Mouse (Mus musculus): ENCODE measurements around the gene Caprin2.
"Not testable (repeated sequence)": the region's sequence is repeated elsewhere in the genome, so short reads cannot be mapped to it uniquely, and the experiment has no call there.

The Caprin2 gene

DNA sequence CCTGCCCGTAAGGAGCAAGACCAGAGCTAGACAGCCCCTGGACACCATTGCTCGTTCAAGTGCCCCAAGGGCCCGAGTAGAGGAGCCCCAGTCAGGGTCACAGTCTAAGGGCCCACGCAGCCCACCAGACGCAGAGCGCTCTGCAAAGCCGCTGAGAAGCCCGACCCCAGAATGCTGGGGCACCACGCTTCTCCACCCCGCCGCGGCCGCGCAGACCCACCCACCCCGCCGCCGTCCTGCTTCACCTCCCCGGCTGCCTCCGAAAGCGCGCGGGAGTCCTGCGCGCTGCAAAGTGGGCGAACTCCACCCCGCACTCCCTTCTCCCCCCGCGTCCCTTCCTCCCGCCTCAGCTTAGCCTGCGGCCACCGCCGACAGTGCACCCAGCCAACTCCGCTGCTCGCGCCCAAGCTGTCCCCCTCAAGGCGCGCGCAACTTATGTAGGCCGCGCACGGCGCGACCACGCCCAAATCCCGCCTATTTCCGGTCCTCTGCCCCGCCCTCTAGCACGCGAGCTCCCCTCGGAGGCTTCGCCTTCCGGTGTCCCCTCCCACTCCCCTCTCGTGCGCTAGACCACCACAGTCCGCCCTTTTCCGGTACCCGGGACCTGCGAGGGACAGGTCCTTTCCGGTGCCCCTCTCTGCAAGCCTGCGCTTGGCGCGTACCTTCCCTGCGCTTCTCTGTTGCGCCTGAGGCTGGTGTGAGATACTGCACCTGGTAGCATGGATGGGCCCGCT is at the start of gene Caprin2:
Gene Caprin2, minus strand, starts transcription at position 465 of the 734 bp plus-strand sequence.
- DNase-seq: peak; percentile 91

DNA sequence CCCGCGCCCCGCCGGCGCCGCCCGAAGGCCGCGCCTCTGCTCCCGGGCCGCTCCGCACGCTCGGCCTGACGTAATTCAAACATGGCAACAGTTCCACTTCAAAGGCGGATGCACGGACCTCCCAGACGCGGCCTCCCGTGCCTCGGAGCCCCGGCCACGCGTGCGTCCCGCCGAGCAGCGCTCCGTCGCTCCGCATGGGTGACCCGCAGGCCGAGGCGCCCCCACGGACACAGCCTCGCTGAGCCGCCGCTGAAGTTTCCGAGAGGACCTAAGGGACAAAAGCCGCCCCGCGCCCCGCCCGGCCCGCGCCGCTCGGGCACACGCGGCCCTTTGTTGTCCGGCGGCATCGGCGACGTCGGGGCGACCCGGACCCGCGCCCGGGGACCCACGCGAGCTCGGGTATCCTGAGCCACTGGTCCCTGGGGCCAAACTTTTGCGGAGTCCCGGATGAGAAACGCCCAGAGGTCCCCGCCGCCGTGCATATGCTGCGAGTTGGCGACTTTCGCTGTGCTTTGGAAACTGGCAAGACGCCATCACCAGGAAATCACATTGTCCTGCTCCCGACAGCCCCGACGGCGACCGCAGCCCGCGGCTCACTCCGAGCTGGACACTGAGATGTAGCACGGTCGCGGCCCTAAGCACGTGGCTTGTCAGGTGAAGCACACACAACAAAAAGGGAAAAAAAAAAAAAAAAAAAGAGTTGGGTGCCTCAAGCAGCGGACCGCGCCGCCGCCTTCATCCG is 48.9 kb upstream of the Caprin2 start:
- peak; percentile 76 for DNase-seq

DNA sequence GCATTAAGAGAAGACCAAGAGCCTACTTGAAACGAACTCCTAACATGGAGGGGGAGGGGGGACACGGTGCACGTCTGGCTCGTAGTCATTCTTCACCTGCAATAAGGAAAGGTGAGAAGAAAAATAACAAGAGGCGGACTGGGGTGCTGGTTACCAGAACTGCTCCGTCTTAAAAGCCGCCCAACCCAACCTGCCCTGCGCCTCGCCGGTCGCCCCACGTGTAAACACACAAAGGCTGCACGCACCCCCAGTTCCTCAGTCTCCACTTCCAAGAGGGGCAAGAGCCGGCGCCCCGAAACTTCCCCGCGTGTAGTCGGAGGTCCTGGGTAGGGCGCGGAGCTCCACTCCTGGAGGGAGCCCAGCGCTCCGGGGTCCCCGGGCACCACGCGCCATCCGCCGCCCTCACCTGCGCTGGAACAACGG is 48.3 kb upstream of the Caprin2 start:
- DNase-seq: no peak

DNA sequence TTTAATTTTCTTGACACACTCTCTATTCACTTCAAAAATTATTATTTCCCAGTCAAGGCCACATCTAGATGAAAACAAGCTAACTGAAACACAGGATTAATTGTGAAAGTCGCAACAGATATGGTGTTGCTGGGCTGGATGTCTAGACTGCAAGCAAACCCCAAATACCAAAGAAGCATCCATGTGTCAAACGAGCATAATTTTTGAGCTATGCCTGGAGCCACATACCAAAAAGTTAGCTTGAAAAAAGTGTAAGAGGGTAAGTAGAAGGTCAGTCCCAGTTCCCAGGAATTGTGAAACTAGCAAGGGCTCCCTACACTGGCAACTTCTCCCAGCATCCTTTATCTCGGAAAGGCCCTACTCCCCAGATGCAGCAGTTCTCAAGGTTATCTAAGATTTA is 47.7 kb upstream of the Caprin2 start:
- no peak for DNase-seq

DNA sequence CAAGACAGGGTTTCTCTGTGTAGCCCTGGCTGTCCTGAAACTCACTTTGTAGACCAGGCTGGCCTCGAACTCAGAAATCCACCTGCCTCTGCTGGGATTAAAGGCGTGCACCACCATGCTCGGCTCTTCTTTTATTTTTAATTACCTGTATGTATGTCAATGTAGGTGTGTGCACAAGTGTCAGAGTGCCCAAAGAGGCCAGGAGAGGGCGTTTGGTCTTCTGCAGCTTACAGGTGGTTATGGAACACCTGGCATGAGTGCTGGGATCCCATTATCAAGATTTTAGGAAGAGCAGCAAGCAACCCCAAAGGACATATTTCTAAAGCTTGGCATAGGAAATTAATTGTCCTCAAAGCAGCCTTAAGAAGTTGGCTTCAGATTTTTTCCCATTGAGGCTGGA is 46.4 kb upstream of the Caprin2 start:
- no peak for DNase-seq

DNA sequence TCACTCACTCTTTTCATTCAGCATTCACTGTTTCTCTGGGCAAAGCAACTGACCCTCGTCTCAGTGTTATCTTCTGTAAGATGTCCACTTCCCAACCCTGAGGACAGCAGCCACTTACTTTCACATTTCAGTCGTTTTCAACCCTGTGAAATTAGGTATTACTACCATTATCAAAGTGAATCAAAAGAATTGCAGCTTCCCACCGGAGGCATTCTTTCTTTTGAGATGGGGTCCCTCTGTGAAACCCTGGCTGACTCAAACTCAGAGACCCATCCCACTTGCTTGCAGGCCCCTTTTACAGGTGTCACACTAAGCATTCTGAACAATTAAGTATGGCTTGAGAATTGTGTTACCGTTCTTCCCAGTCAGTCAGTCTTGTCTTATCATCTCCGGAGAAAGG is 45.8 kb upstream of the Caprin2 start:
- DNase-seq: no peak

DNA sequence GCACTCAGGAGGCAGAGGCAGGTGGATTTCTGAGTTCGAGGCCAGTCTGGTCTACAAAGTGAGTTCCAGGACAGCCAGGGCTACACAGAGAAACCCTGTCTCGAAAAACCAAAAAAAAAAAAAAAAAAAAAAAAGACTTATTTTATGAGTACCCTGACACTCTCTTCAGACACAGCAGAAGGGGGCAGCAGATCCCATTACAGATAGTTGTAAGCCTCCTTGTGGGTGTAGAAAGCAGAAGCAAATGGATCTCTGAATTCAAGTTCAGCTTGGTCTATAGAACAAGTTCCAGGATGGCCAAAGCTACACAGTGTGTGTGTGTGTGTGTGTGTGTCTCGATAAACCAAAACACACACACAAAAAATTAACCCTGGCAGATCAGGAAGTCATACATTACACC is 44.3 kb upstream of the Caprin2 start:
- DNase-seq: peak; percentile 40

DNA sequence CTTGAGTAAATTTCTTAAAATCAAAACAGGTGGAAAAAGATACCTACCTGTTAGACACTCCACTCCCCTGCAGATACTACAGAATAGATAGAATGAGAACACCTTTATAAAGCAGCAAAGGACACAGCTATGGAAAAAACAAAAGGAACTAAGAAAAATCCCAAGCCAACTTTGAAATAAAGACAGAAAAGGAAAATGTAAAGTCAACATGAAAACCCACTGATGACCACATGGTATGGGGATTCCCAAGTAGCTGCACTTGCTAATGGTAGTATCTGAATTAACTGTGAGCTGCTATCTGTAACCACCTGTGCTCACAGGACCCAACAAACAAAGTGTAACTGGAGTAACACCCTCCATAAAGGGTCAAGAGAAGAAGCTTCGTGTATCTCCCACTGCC is 41.7 kb upstream of the Caprin2 start:
- DNase-seq: no peak

DNA sequence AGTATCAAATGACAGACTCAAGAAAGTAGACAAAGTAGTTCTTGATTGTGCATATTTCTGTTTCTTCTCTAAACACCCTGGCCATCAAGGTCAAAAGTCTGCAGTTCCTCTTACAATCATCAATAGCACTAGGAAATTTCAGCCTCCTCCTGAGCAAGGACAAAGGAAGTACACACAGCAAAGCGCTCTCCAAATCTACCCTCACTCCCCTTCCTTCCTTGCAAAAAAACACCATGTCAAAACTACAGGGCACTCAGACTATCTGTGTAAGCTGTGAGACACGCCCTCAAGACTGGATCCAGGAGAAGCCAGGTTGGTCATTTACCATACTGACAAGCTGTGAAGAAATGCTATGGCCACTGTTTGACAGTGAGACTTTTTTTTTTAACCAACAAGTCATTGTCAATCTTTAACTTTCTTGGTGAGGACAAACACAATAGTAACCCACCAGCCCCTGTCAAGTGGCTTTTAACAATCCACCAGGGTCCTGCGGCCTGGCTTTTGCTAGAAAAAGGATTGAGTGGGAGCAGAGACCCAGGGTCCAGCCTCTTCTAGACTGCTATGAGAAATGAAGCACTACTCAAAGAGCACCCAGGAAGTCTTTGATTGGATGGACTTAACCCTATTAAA is 39.0 kb upstream of the Caprin2 start:
- no peak for DNase-seq

DNA sequence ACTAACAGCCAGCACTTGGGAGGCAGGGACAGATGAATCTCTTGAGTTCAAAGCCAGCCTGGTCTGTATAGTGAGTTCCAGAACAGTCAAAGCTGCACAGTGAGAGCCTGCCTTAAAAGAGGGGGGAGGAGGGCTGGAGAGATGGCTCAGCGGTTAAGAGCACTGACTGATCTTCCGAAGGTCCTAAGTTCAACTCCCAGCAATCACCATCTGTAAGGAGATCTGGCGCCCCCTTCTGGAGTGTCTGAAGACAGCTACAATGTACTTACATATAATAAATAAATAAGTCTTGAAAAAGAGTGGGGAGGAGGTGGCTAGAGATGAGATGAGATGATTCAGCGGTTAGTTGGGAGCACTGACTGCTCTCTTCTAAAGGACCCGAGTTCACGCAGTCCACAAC is 35.2 kb upstream of the Caprin2 start:
- peak; percentile 15 for DNase-seq

DNA sequence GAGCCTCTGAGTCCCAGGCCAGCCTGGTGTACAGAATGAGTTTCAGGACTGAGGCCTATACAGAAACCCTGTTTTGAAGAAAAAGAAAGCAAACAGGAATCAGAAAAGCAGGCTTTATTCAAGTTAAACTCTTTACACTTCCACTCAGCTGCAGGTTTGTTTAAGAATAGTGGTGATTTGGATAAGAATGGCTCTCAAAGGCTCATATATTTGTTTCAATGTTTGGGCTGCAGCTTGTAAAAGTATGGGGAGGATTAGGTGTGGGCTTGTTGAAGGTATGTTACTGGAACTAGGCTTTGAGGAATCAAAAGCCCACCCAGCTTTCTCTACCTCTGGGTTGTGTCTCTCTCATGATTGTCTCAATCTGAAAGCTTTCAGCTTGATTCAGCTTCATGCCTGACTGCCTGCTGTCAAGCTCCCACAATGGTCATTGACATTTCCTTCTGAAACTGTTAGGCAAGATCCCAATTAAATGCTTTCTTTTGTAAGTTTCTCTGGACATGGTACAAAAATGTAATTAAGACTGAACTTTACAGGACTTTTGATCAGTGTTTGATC is 22.9 kb upstream of the Caprin2 start:
- DNase-seq: no peak

DNA sequence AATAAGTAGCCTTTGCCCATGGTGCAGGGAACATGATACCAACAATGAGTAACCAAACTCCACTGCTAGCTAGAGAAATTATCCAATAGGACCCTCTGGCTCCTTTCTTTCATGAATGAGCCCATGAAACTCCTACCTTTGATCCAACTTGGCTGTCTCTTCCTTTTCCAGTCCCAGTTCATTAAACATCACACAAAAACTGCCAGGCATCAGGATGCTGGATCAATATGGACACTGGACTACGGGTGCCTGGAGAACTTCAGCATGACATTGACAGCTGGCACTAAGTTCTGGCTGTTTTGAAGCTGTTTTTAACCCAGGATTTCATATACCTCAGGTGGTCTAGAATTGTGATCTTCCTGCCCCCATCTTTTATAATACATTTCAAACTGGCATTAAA is 21.6 kb upstream of the Caprin2 start:
- no peak for DNase-seq

DNA sequence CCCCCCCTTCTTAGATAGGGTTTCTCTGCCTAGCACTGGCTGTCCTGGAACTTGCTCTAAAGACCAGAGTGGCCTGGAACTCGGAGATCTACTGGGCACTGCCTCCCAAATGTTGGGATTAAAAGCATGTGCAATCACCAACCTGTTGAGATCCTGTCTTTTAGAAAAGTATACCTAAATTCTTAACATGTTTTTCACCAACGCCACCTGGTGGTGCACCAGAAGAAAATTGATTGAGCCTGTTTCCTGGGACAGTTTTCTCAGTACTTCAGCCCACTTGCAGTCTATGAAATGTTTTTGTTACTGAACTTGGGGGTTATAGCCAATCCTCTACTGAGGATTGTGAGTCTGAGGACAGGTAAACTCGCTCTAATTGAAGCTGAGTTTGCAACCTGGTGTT is 20.8 kb upstream of the Caprin2 start:
- no peak for DNase-seq

DNA sequence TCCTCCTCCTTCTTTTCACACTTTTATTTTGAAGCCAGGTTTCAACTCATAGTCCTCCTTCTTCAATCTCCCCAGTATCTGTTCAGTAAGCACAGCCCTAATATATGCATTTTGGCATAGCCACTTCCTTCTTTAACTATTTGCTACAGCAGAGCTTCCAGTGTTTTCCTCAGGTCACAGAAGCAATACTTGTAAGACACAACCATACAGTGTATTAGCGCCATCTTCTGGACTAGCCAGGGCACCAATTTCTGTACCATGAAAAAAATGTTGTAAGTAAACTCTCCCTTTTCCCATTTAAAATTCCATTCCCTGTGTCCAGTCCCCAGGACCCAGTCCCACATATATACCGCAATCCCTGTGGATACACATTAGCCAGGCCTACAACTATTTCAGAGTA is 17.9 kb upstream of the Caprin2 start:
- DNase-seq: peak; percentile 78

DNA sequence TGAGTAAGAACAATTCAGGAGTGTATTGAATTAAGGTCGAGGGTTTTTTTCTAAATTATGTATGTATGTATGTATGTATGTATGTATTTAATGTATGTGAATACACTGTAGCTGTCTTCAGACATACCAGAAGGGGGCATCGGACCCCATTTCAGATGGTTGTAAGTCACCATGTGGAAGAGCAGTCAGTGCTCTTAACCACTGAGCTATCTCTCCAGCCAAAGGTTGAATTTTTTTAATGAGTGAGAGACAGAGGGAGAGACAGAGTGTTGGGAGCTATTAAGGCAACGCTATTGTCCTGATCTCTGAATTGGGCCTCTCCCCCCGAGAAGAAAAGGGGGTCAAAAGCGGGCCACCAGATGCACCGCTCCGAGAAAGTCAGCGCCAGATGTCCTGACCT is 15.9 kb upstream of the Caprin2 start:
- DNase-seq: not testable (repeated sequence)

DNA sequence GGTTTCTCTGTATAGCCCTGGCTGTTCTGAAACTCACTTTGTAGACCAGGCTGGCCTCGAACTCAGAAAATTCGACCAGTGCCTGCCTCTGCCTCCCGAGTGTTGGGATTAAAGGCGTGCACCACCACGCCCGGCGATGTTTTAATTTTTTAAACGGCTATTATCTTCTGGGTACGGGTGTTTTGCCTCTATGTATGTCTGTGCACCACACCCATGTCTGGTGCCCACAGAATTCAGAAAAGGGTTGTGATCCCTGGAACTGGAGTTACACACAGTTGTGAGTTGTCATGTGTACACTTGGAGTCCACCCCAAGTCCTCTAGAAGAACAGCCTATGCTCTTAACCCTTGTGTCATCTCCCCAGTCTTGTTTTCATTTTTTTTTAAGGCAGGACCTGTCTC is 10.9 kb upstream of the Caprin2 start:
- no peak for DNase-seq

DNA sequence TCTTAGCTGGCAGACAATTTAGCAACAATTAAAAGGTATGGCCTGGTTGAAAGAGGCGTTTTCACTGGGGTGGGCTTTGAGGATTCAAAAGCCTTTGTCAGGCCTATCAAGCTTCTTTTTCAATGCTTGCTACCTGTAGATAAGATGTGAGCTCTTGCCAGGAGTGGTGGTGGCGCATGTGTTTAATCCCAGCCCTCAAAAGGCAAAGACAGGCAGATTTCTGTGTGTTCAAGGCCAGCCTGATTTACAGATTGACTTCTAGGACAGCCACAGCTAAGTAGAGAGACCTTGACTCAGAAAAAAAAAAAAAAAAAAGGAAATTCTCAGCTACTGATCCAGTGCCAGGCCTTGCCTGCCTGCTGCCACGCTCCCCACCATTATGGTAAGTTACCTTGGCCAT is 6.7 kb upstream of the Caprin2 start:
- DNase-seq: no peak

DNA sequence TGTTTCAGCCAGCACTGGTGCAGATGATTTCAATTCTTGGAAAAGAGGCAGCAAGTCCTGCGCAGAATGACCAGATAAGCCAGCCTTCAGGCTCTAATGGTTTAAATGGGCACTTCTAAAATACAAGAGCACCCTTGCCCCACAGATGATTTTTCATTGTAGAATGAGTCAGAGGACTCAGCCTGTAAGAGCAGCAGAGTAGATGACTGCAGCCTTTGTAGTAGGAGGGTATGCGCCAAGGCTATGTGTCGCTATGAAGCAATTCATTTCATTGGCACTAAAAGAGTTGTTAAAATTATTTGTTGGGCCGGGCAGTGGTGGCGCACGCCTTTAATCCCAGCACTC is 442 bp upstream of the Caprin2 start:
- no peak for DNase-seq

DNA sequence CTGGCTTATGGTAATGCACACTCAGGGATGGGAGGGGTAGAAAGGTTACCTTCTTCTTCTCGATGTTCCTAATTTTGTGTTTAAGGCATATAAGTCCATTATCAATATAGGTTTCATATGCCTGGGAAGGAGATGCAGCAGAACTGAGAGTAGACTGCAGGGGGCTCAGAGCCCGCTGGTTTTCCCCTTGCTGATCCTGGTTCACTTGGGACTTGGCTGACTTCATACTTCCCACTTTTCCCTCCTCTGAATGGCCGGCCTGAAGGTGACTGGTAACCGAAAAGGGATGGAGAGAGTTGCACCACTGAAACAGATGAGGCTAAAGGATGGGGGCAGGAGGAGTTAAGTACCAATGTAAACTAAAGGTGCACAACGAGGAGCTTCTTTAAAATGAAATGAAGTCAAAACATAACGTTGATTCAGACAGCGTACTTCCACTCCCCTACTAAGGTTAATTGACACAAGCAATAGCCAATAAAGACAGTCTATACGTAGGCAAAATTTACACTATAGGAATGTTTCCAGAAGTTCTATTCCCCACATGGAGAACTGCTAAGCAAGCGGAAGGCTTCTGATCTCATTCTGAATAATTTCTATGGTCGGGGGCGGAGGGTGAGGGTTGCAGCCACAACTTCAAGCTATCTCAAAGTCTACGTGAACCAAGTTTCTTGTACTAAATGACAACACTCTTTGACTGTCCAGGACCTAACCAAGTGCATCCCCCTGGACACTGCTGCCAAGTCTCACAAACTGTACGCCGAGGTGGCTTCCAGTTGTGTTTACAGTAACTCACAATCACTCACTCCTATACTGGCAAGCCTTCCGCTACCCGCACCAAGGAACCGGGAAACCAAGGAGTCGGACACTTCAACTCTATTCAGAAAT is 907 bp downstream of the Caprin2 start:
- peak; percentile 17 for DNase-seq

DNA sequence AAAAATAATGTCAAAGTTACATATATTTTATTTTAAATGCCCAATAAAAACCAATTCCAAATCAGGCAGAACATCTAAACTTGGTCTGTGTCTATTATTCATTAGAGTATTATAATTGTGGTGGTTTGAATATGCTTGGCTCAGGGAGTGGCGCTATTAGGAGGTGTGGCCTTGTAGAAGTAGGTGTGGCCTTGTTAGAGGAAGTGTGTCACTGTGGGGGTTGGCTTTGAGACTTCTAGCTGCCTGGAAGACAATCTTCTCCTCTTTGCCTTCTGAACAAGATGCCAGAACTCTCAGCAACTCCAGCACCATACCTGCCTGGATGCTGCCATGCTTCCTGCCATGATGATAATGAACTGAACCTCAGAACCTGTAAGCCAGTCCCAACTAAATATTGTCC is 22.1 kb downstream of the Caprin2 start:
- DNase-seq: no peak

DNA sequence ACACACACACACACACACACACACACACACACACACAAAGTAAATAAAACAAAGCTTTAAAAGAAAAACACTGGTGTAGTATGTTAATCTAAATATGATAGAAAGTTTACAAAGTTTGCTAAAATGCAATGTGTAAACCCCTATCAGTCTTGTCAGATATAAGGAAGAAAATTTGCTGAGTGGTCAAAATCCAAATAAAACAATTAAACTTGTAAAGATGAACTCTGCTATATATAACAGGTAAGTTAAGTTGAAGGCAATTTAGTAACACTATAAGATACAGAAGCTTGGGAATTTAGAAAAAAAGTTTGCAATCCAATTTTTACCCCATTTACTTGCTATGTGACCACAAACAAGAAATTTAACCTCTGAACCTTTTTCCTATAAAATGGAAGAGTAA is 50.4 kb downstream of the Caprin2 start:
- DNase-seq: no peak

DNA sequence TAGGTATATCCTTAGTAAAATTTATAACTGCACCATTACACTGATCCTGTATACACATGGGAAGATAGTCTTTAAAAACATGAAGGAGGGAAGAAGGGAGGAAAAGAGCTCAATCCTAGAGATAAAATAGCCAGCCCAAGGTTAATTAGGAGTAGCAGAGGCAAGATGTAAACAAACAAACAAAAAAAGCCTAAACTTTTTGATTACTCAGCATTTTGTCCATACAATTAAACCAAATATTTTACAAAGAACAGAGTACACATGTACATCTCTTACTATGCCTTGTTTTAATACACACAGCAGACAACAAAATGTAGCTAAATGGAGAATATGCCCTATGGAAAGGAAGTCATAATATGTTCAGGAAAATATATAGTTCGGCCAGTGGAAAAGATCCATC is 54.3 kb downstream of the Caprin2 start:
- no peak for DNase-seq

DNA sequence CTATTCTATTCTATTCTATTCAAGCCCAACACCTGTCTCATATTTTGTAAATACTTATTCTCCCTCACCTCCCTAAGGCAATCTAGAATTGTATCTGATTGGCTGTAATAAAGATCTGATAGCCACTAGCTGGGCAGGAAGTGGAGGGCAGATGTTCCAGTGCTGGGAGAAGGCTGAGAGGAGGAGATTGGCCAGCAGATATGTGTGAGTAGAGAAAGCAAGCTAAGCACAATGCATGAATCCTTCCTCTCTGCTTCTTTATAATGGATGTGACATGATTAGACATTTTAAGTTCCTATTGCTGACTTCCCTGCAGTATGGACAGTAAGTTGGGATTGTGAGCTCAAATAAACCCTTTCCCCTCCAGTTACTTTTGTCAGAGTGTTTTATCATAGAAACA is 57.6 kb downstream of the Caprin2 start:
- DNase-seq: no peak
